Mouse (Mus musculus): ENCODE results near the gene Immp1l.

The Immp1l gene

GRCm38 (mm10) chr2:105903896-105904756 is at the start of gene Immp1l, which contains the start of gene Elp4:
Gene Immp1l (plus strand): TSS chr2:105904638.
Gene Elp4 (minus strand): TSS chr2:105904564.
- DNase-seq (ENCODE audit: low spot score), result peak; percentile 95

- no peak for DNase-seq (ENCODE audit: low spot score)
Measured at GRCm38 (mm10) chr2:105854740-105855139, 49.7 kb upstream of the Immp1l start.

GRCm38 (mm10) chr2:105873403-105873802 is 31.0 kb upstream of the Immp1l start:
- DNase-seq (ENCODE audit: low spot score), result no peak

- no peak for DNase-seq (ENCODE audit: low spot score)
Measured at GRCm38 (mm10) chr2:105890816-105891215, 13.6 kb upstream of the Immp1l start.

GRCm38 (mm10) chr2:105904757-105905146 is 314 bp downstream of the Immp1l start:
- no peak for DNase-seq (ENCODE audit: low spot score)

- peak; percentile 18 for DNase-seq (ENCODE audit: low spot score)
Measured at GRCm38 (mm10) chr2:105908351-105908750, 3.9 kb downstream of the Immp1l start.

- no peak for DNase-seq (ENCODE audit: low spot score)
Measured at GRCm38 (mm10) chr2:105910611-105911010, 6.2 kb downstream of the Immp1l start.

GRCm38 (mm10) chr2:105913655-105914366 is 9.4 kb downstream of the Immp1l start:
- DNase-seq (ENCODE audit: low spot score), result no peak

GRCm38 (mm10) chr2:105916671-105917070 is 12.2 kb downstream of the Immp1l start:
- DNase-seq (ENCODE audit: low spot score), result no peak

GRCm38 (mm10) chr2:105917623-105918346 is 13.3 kb downstream of the Immp1l start:
- no peak for DNase-seq (ENCODE audit: low spot score)

- no peak for DNase-seq (ENCODE audit: low spot score)
Measured at GRCm38 (mm10) chr2:105950131-105950530, 45.7 kb downstream of the Immp1l start.

- DNase-seq (ENCODE audit: low spot score), result no peak
Measured at GRCm38 (mm10) chr2:105951350-105951940, 47.0 kb downstream of the Immp1l start.

- DNase-seq (ENCODE audit: low spot score), result no peak
Measured at GRCm38 (mm10) chr2:105953862-105954261, 49.4 kb downstream of the Immp1l start.

- DNase-seq (ENCODE audit: low spot score), result no peak
Measured at GRCm38 (mm10) chr2:105963447-105963846, 59.0 kb downstream of the Immp1l start.

- DNase-seq (ENCODE audit: low spot score), result no peak
Measured at GRCm38 (mm10) chr2:105973941-105974340, 69.5 kb downstream of the Immp1l start.

- DNase-seq (ENCODE audit: low spot score), result no peak
Measured at GRCm38 (mm10) chr2:105978065-105978464, 73.6 kb downstream of the Immp1l start.

- DNase-seq (ENCODE audit: low spot score), result no peak
Measured at GRCm38 (mm10) chr2:105985206-105985605, 80.8 kb downstream of the Immp1l start.

- DNase-seq (ENCODE audit: low spot score), result no peak
Measured at GRCm38 (mm10) chr2:105987131-105987530, 82.7 kb downstream of the Immp1l start.

GRCm38 (mm10) chr2:105987999-105988398 is 83.6 kb downstream of the Immp1l start:
- DNase-seq (ENCODE audit: low spot score), result no peak

GRCm38 (mm10) chr2:106002835-106003739 is 98.6 kb downstream of the Immp1l start, which contains the start of gene Dnajc24:
Gene Dnajc24 (minus strand): TSS chr2:106003549.
- peak; percentile 89 for DNase-seq (ENCODE audit: low spot score)

- no peak for DNase-seq (ENCODE audit: low spot score)
Measured at GRCm38 (mm10) chr2:106008415-106008814, 104.0 kb downstream of the Immp1l start.

Measured in yolk sac, embryonic 10.5 days (tissue).